Comparison of ENCODE assay signal across 9 mouse cellular contexts in the genomic region with DNA sequence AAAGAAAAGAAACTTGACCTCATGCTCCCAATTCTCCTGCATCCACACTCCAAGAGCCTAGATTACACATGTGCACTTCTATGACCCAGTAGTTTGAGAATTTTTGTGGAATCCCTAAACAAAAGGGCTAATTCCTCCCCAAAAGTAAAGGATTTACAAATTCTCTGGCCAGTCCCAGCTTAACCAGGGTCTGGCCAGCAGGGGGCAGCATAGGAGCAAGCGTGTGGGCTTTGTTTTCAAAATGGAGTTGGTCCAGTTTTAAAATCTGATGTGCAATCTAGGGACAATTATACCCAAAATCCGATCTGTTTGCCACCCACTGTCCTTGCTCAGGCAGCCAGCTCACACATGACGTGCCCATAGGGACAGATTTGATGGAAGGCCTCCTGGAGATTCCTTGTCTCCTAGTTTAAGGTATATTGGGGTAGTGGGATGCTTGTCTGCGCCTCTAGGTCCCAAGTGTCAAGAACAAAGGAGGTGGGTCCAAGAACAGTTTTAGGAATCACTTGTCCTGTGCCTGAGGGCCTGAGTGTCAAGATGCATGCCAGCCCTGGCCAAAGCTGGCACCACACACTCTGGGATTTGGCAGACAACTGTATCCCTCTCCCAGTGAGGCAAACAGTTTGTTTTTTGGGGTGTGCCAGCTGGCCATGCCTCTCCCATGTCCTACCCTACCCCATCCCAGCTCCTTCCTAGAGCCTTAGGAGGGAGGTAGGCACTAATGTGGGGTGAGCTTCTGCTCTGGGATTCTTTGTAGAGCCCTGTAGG. TPM values are rescaled to one million over a fixed set of nuclear protein-coding genes. Genes with fewer than 3 reads are reported as not detected.
DNase-seq lines count a peak whose midpoint lies in the region; ATAC-seq and TF ChIP-seq lines count a peak whose summit lies in the region.
"Had no signal": no experiment of that assay in that cellular context is flagged by ENCODE, and none has a peak within 500 bp of the region (broad histone marks: within the 10 kb centered on the region; RNA-seq: fewer than 3 reads in every experiment).

No protein-coding gene starts in this region.

- no peak overlapping the region for H3K27ac ChIP-seq in kidney, postnatal 0 days
- no peak overlapping the region for H3K27ac ChIP-seq in kidney, embryonic 14.5 days (ENCODE audit: low read depth, low read length)
- no peak overlapping the region for H3K27ac ChIP-seq in ES-Bruce4 (ENCODE audit: insufficient read depth, low read length)
- H3K27ac ChIP-seq in neural tube, embryonic 11.5 days (ENCODE audit: low read depth, low read length): no peak overlapping the region

- H3K4me3 ChIP-seq in kidney, postnatal 0 days (replicated peaks; ENCODE audit: low read depth, low read length): no peak overlapping the region
- no peak overlapping the region for H3K4me3 ChIP-seq in kidney, embryonic 14.5 days (ENCODE audit: low read length)
- no peak overlapping the region for H3K4me3 ChIP-seq in ES-Bruce4 (ENCODE audit: low read depth, low read length)
- H3K4me3 ChIP-seq in neural tube, embryonic 11.5 days (ENCODE audit: low read depth, low read length): no peak overlapping the region
- H3K4me3 ChIP-seq: megakaryocyte, embryonic 14.5 days had no signal

- no peak for ATAC-seq in kidney, postnatal 0 days (replicated peaks; ENCODE audit: low FRiP score, low read depth)
- ATAC-seq in kidney, embryonic 14.5 days (ENCODE audit: low FRiP score, low TSS enrichment): no peak
- no peak for ATAC-seq in neural tube, embryonic 11.5 days (ENCODE audit: insufficient read depth, low FRiP score, low TSS enrichment)
- no peak for ATAC-seq in inflammation-experienced regulatory T-cells, adult 6 months

- no peak overlapping the region for H3K4me2 ChIP-seq in kidney, postnatal 0 days (ENCODE audit: low read length)
- H3K4me2 ChIP-seq in kidney, embryonic 14.5 days (replicated peaks; ENCODE audit: low read depth, low read length): no peak overlapping the region
- H3K4me2 ChIP-seq in neural tube, embryonic 11.5 days (ENCODE audit: low read depth): no peak overlapping the region

- no peak for TF ChIP-seq POLR2A in ES-Bruce4 (IDR thresholded peaks at IDR 0.05; ENCODE audit: insufficient read depth, low read length)

- peak; percentile 93 for TF ChIP-seq CTCF in kidney, postnatal 0 days (IDR thresholded peaks at IDR 0.05; ENCODE audit: low read depth)
- peak; percentile 80 for TF ChIP-seq CTCF in ES-Bruce4 (IDR thresholded peaks at IDR 0.05; ENCODE audit: low read depth, low read length)

- TF ChIP-seq EP300 in ES-Bruce4 (IDR thresholded peaks at IDR 0.05; ENCODE audit: insufficient read depth, low read depth, low read length): no peak

- no peaks in the 10 kb centered on the region for H3K9me3 ChIP-seq in kidney, postnatal 0 days (replicated peaks; ENCODE audit: low read length)
- H3K9me3 ChIP-seq in kidney, embryonic 14.5 days (ENCODE audit: control insufficient read depth, low read length): no peaks in the 10 kb centered on the region
- H3K9me3 ChIP-seq in ES-Bruce4 (replicated peaks; ENCODE audit: control insufficient read depth, insufficient read depth, low read length, poor library complexity, severe bottlenecking): no peaks in the 10 kb centered on the region
- no peaks in the 10 kb centered on the region for H3K9me3 ChIP-seq in neural tube, embryonic 11.5 days (ENCODE audit: control insufficient read depth, low read length)
- H3K9me3 ChIP-seq: megakaryocyte, embryonic 14.5 days had no signal

- H3K27me3 ChIP-seq in kidney, postnatal 0 days (ENCODE audit: insufficient read depth, low read length): no peaks in the 10 kb centered on the region
- H3K27me3 ChIP-seq in kidney, embryonic 14.5 days (ENCODE audit: control insufficient read depth, insufficient read depth, low read length): no peaks in the 10 kb centered on the region
- H3K27me3 ChIP-seq in ES-Bruce4 (ENCODE audit: control insufficient read depth, insufficient read depth, low read length, poor library complexity, severe bottlenecking): no peaks in the 10 kb centered on the region
- H3K27me3 ChIP-seq in neural tube, embryonic 11.5 days (ENCODE audit: control insufficient read depth, insufficient read depth, low read length): no peaks in the 10 kb centered on the region
- H3K27me3 ChIP-seq: megakaryocyte, embryonic 14.5 days had no signal

- H3K4me1 ChIP-seq in kidney, postnatal 0 days (replicated peaks; ENCODE audit: insufficient read depth, low read length): no peaks in the 10 kb centered on the region
- H3K4me1 ChIP-seq in kidney, embryonic 14.5 days (ENCODE audit: control insufficient read depth, insufficient read depth, low read length): no peaks in the 10 kb centered on the region
- peaks cover 3% of the 10 kb centered on the region for H3K4me1 ChIP-seq in ES-Bruce4 (ENCODE audit: control insufficient read depth, insufficient read depth, low read length)
- H3K4me1 ChIP-seq in neural tube, embryonic 11.5 days (ENCODE audit: control insufficient read depth, insufficient read depth, low read length): no peaks in the 10 kb centered on the region

- DNase-seq in kidney, postnatal 0 days (ENCODE audit: low spot score): peak; percentile 70
- peak; percentile 88 for DNase-seq in adrenal gland, postnatal 14 days
- DNase-seq in embryo, embryonic 11.5 days (ENCODE audit: low read depth, low spot score): peak; percentile 59
- DNase-seq in layer of hippocampus, postnatal 14 days (ENCODE audit: low spot score in 2 of 2): peak; percentile 50 to 75
- DNase-seq in neural tube, embryonic 11.5 days (ENCODE audit: low spot score): peak; percentile 75

- WGBS in kidney, postnatal 0 days: 37% methylated on average over 4 of the region's 4 CpGs
- WGBS in kidney, embryonic 14.5 days: 36% methylated on average over 4 of the region's 4 CpGs
- 33% methylated on average over 4 of the region's 4 CpGs for WGBS in neural tube, embryonic 11.5 days

- no peak overlapping the region for H3K9ac ChIP-seq in kidney, postnatal 0 days (ENCODE audit: low read depth, low read length)
- H3K9ac ChIP-seq in kidney, embryonic 14.5 days (ENCODE audit: low read depth, low read length): no peak overlapping the region
- H3K9ac ChIP-seq in ES-Bruce4 (ENCODE audit: low read depth, poor library complexity, severe bottlenecking): no peak overlapping the region
- no peak overlapping the region for H3K9ac ChIP-seq in neural tube, embryonic 11.5 days (ENCODE audit: low read length)

- H3K36me3 ChIP-seq in kidney, postnatal 0 days (ENCODE audit: insufficient read depth, low read length): no peaks in the 10 kb centered on the region
- H3K36me3 ChIP-seq in kidney, embryonic 14.5 days (ENCODE audit: control insufficient read depth, insufficient read depth, low read length): no peaks in the 10 kb centered on the region
- no peaks in the 10 kb centered on the region for H3K36me3 ChIP-seq in ES-Bruce4 (ENCODE audit: control insufficient read depth, insufficient read depth, low read length, poor library complexity, severe bottlenecking)
- no peaks in the 10 kb centered on the region for H3K36me3 ChIP-seq in neural tube, embryonic 11.5 days (ENCODE audit: control insufficient read depth, insufficient read depth, low read length)

RNA-seq across cellular contexts. Expression of a gene that starts 12.4 kb away (rescaled TPM):
- 30.4 TPM in 2 replicates for polyA plus RNA-seq in kidney, postnatal 0 days (2015; fragmentation: Nextera tagmentation; extraction: Ambion mirVana)
- polyA plus RNA-seq in kidney, embryonic 14.5 days (2014; fragmentation: Nextera tagmentation; extraction: Ambion mirVana): 49.6 and 57.1 TPM in 2 replicates
- polyA plus RNA-seq in ES-Bruce4 (2011; ENCODE audit: insufficient read depth, insufficient read length, low read depth, missing spikeins): 25.7 and 28.7 TPM in 2 replicates
- total RNA-seq in adrenal gland, postnatal 14 days (2021): 24.4 and 26.8 TPM in 2 replicates
- total RNA-seq in layer of hippocampus, postnatal 14 days (2021): 10 to 100 TPM; 27.6 to 32.2 TPM
- 69.3 and 74.6 TPM in 2 replicates for polyA plus RNA-seq in neural tube, embryonic 11.5 days (2014; fragmentation: Nextera tagmentation; extraction: Ambion mirVana)
- polyA plus RNA-seq in inflammation-experienced regulatory T-cells, adult 6 months (2017; shearing (Covaris generic)): 10 to 100 TPM; 11.3 to 29.0 (median 11.9) TPM

RNA-seq across cellular contexts. Expression of a gene that starts 27.4 kb away (rescaled TPM):
- polyA plus RNA-seq in kidney, postnatal 0 days (2015; fragmentation: Nextera tagmentation; extraction: Ambion mirVana): 67.5 and 74.9 TPM in 2 replicates
- 48.9 and 76.0 TPM in 2 replicates for polyA plus RNA-seq in kidney, embryonic 14.5 days (2014; fragmentation: Nextera tagmentation; extraction: Ambion mirVana)
- 24.2 and 29.5 TPM in 2 replicates for polyA plus RNA-seq in ES-Bruce4 (2011; ENCODE audit: insufficient read depth, insufficient read length, low read depth, missing spikeins)
- total RNA-seq in adrenal gland, postnatal 14 days (2021): 43.0 and 47.6 TPM in 2 replicates
- total RNA-seq in layer of hippocampus, postnatal 14 days (2021): 10 to 100 TPM; 70.8 to 76.7 TPM
- 65.5 and 72.3 TPM in 2 replicates for polyA plus RNA-seq in neural tube, embryonic 11.5 days (2014; fragmentation: Nextera tagmentation; extraction: Ambion mirVana)
- 10 to 100 TPM; 55.1 to 70.1 (median 57.5) TPM for polyA plus RNA-seq in inflammation-experienced regulatory T-cells, adult 6 months (2017; shearing (Covaris generic))

RNA-seq across cellular contexts. Expression of a gene that starts 30.7 kb away (rescaled TPM):
- not detected in 2 replicates for polyA plus RNA-seq in kidney, postnatal 0 days (2015; fragmentation: Nextera tagmentation; extraction: Ambion mirVana)
- polyA plus RNA-seq in kidney, embryonic 14.5 days (2014; fragmentation: Nextera tagmentation; extraction: Ambion mirVana): 0.11 TPM in 1 of 2 replicates, not detected in the other
- not detected in 2 replicates for polyA plus RNA-seq in ES-Bruce4 (2011; ENCODE audit: insufficient read depth, insufficient read length, low read depth, missing spikeins)
- 0.15 TPM in 1 of 2 replicates, not detected in the other for total RNA-seq in adrenal gland, postnatal 14 days (2021)
- total RNA-seq in layer of hippocampus, postnatal 14 days (2021): not detected
- not detected in 2 replicates for polyA plus RNA-seq in neural tube, embryonic 11.5 days (2014; fragmentation: Nextera tagmentation; extraction: Ambion mirVana)
- not detected for polyA plus RNA-seq in inflammation-experienced regulatory T-cells, adult 6 months (2017; shearing (Covaris generic))

RNA-seq across cellular contexts. Expression of a gene that starts 32.9 kb away (rescaled TPM):
- 12.5 and 13.0 TPM in 2 replicates for polyA plus RNA-seq in kidney, postnatal 0 days (2015; fragmentation: Nextera tagmentation; extraction: Ambion mirVana)
- 2.3 and 4.3 TPM in 2 replicates for polyA plus RNA-seq in kidney, embryonic 14.5 days (2014; fragmentation: Nextera tagmentation; extraction: Ambion mirVana)
- polyA plus RNA-seq in ES-Bruce4 (2011; ENCODE audit: insufficient read depth, insufficient read length, low read depth, missing spikeins): 32.5 and 55.1 TPM in 2 replicates
- total RNA-seq in adrenal gland, postnatal 14 days (2021): 8.8 and 9.2 TPM in 2 replicates
- total RNA-seq in layer of hippocampus, postnatal 14 days (2021): 100 to 1,000 TPM; 663 to 756 TPM
- 3.0 and 4.0 TPM in 2 replicates for polyA plus RNA-seq in neural tube, embryonic 11.5 days (2014; fragmentation: Nextera tagmentation; extraction: Ambion mirVana)
- polyA plus RNA-seq in inflammation-experienced regulatory T-cells, adult 6 months (2017; shearing (Covaris generic)): 1 to 10 TPM; 4.0 to 9.6 (median 7.6) TPM

RNA-seq across cellular contexts. Expression of a gene that starts 54.3 kb away (rescaled TPM):
- polyA plus RNA-seq in kidney, postnatal 0 days (2015; fragmentation: Nextera tagmentation; extraction: Ambion mirVana): 12.4 and 14.8 TPM in 2 replicates
- polyA plus RNA-seq in kidney, embryonic 14.5 days (2014; fragmentation: Nextera tagmentation; extraction: Ambion mirVana): 35.7 and 50.9 TPM in 2 replicates
- polyA plus RNA-seq in ES-Bruce4 (2011; ENCODE audit: insufficient read depth, insufficient read length, low read depth, missing spikeins): 66.9 and 68.8 TPM in 2 replicates
- total RNA-seq in adrenal gland, postnatal 14 days (2021): 9.7 and 12.4 TPM in 2 replicates
- 1 to 10 TPM; 5.0 to 6.6 TPM for total RNA-seq in layer of hippocampus, postnatal 14 days (2021)
- polyA plus RNA-seq in neural tube, embryonic 11.5 days (2014; fragmentation: Nextera tagmentation; extraction: Ambion mirVana): 48.0 and 52.7 TPM in 2 replicates
- polyA plus RNA-seq in inflammation-experienced regulatory T-cells, adult 6 months (2017; shearing (Covaris generic)): 10 to 100 TPM in 1 of 3 experiments, 1 to 10 TPM in 2; 2.2 to 22.1 (median 3.4) TPM
